Mouse (Mus musculus) heart, embryonic 16.5 days (tissue): ENCODE results near the gene Idh3b. TPM values are rescaled to one million over a fixed set of nuclear protein-coding genes. Genes with fewer than 3 reads are reported as not detected.

Experiments used
- ATAC-seq: fragments of 200-750 bp; cut with Nextera tagmentation; replicated peaks from 2 replicates; pipeline ENCODE4 v1.8.0; 2017; ENCODE audit warnings: moderate number of reproducible peaks; ENCODE audit not compliant: insufficient read depth, low FRiP score; ENCODE audit errors: extremely low read depth
- H3K27ac ChIP-seq: fragments of 300-500 bp; sonication (generic); 2 replicates; pipeline ENCODE4 v1.5.1; 2014; ENCODE audit warnings: mild to moderate bottlenecking, low read length, control low read depth, moderate library complexity
- H3K27me3 ChIP-seq: fragments of 300-500 bp; sonication (generic); 2 replicates; pipeline ENCODE4 v1.6.1; 2014; ENCODE audit warnings: low read length, mixed read lengths; ENCODE audit not compliant: control insufficient read depth, insufficient read depth
- H3K36me3 ChIP-seq: fragments of 300-500 bp; sonication (generic); 2 replicates; pipeline ENCODE4 v1.6.1; 2014; ENCODE audit not compliant: control insufficient read depth, insufficient read depth
- H3K4me1 ChIP-seq: fragments of 300-500 bp; sonication (generic); 2 replicates; pipeline ENCODE4 v1.6.1; 2014; ENCODE audit warnings: low read length, mixed read lengths; ENCODE audit not compliant: control insufficient read depth, insufficient read depth
- H3K4me2 ChIP-seq: fragments of 300-500 bp; sonication (generic); 2 replicates; pipeline ENCODE4 v1.6.1; 2014; ENCODE audit warnings: low read depth, mild to moderate bottlenecking, control low read depth, low read length
- H3K4me3 ChIP-seq: fragments of 300-500 bp; sonication (generic); 2 replicates; pipeline ENCODE4 v1.5.1; 2014; ENCODE audit warnings: mild to moderate bottlenecking, control low read depth, low read length
- H3K9ac ChIP-seq: fragments of 300-500 bp; sonication (generic); 2 replicates; pipeline ENCODE4 v1.6.1; 2014; ENCODE audit warnings: low read length, control low read depth
- H3K9me3 ChIP-seq: fragments of 300-500 bp; sonication (generic); replicated peaks from 2 replicates; pipeline ENCODE4 v1.6.1; 2016; ENCODE audit warnings: low read length; ENCODE audit not compliant: control insufficient read depth
- WGBS: fragments of 180-500 bp; shearing (Covaris S2); extraction: QIAGEN DNeasy Blood & Tissue Kit; methylation state at CpG from one replicate; pipeline ENCODE4 v1.1.7; 2014; 5-methylcytosine and 5-hydroxymethylcytosine counted together
- polyA plus RNA-seq: library from polyadenylated mRNA; unstranded; fragments of >200 nt; fragmentation: Nextera tagmentation; extraction: Ambion mirVana; gene quantifications from 2 replicates; pipeline ENCODE4 v1.2.1, GENCODE M21; 2015

The Idh3b gene
- polyA plus RNA-seq, 1 experiment from 2014 or later: 346 TPM

- H3K4me1 ChIP-seq: peaks cover 13% of the 10 kb centered on the region
- 2% methylated on average over 10 of the region's 10 CpGs for WGBS
- peak overlapping the region; percentile 83 for H3K4me2 ChIP-seq
- H3K27me3 ChIP-seq: no peaks in the 10 kb centered on the region
- H3K27ac ChIP-seq: peak overlapping the region; percentile 94
- peak overlapping the region; percentile 94 for H3K9ac ChIP-seq
- peaks cover 39% of the 10 kb centered on the region for H3K36me3 ChIP-seq
- peak overlapping the region; percentile 97 for H3K4me3 ChIP-seq
- no peak for ATAC-seq
- no peaks in the 10 kb centered on the region for H3K9me3 ChIP-seq
Measured at GRCm38 (mm10) chr2:130274862-130275261, 9.5 kb downstream of the Idh3b start.

GRCm38 (mm10) chr2:130274149-130274861 is 10.0 kb downstream of the Idh3b start, which contains the start of gene Nop56:
Gene Nop56 (plus strand): TSS chr2:130274430.
- Histone ChIP-seq H3K27ac (peak within 1 kb of the TSS; percentile 94), H3K4me1 (peaks cover 13% of the 10 kb centered on the region), H3K4me2 (peak within 1 kb of the TSS; percentile 83), H3K4me3 (peak within 1 kb of the TSS; percentile 97), H3K27me3 (no peaks in the 10 kb centered on the region), H3K36me3 (peaks cover 33% of the 10 kb centered on the region), H3K9me3 (no peaks in the 10 kb centered on the region), H3K9ac (peak within 1 kb of the TSS; percentile 94)
- under 1% methylated on average over 68 of the region's 68 CpGs for WGBS
- ATAC-seq: peak; percentile 97

GRCm38 (mm10) chr2:130273732-130274131 is 10.6 kb downstream of the Idh3b start:
- ATAC-seq: peak; percentile 4; the same call in 1 of the 2 replicates
- peak overlapping the region; percentile 79 for H3K27ac ChIP-seq
- H3K4me1 ChIP-seq: peaks cover 13% of the 10 kb centered on the region
- H3K9me3 ChIP-seq: no peaks in the 10 kb centered on the region
- peak overlapping the region; percentile 78 for H3K4me2 ChIP-seq
- no peaks in the 10 kb centered on the region for H3K27me3 ChIP-seq
- peaks cover 31% of the 10 kb centered on the region for H3K36me3 ChIP-seq
- peak overlapping the region; percentile 86 for H3K9ac ChIP-seq
- H3K4me3 ChIP-seq: peak overlapping the region; percentile 97
- 3% methylated on average over 14 of the region's 14 CpGs for WGBS

- WGBS: 61% methylated on average over 7 of the region's 7 CpGs
- Histone ChIP-seq H3K36me3 (no peaks in the 10 kb centered on the region), H3K27ac (no peak overlapping the region), H3K4me2 (no peak overlapping the region), H3K4me1 (no peaks in the 10 kb centered on the region), H3K9me3 (no peaks in the 10 kb centered on the region), H3K9ac (no peak overlapping the region), H3K4me3 (no peak overlapping the region), H3K27me3 (no peaks in the 10 kb centered on the region)
- ATAC-seq: no peak
Measured at GRCm38 (mm10) chr2:130268074-130268473, 16.3 kb downstream of the Idh3b start.

DNA sequence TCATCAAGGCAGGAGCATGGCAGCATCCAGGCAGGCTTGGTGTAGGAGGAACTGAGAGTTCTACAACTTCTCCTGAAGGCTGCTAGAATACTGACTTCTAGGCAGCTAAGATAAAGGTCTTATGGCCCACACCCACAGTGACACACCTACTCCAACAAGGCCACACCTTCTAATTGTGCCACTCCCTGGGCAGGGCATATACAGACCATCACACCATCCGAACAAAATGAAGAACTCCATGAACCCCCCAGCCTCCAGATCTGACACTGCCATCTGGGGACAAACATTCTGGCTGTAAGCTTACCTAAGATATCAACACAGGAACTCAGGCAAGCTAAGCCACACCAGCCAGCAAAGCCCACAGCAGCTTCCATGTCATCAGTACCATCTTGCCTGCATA is 18.8 kb downstream of the Idh3b start:
- Histone ChIP-seq H3K4me3 (no peak overlapping the region), H3K9ac (no peak overlapping the region), H3K27ac (no peak overlapping the region), H3K27me3 (no peaks in the 10 kb centered on the region), H3K9me3 (no peaks in the 10 kb centered on the region), H3K36me3 (no peaks in the 10 kb centered on the region), H3K4me2 (no peak overlapping the region), H3K4me1 (no peaks in the 10 kb centered on the region)
- WGBS: 86% methylated on average over 1 of the region's 1 CpGs
- ATAC-seq: no peak

- no peak for ATAC-seq
- WGBS: 13% methylated on average over 2 of the region's 2 CpGs
- Histone ChIP-seq H3K4me2 (no peak overlapping the region), H3K27me3 (no peaks in the 10 kb centered on the region), H3K4me3 (no peak overlapping the region), H3K9me3 (no peaks in the 10 kb centered on the region), H3K27ac (no peak overlapping the region), H3K4me1 (no peaks in the 10 kb centered on the region), H3K9ac (no peak overlapping the region), H3K36me3 (no peaks in the 10 kb centered on the region)
Measured at GRCm38 (mm10) chr2:130262398-130262797, 21.9 kb downstream of the Idh3b start.

GRCm38 (mm10) chr2:130261914-130262313 is 22.4 kb downstream of the Idh3b start:
- Histone ChIP-seq H3K9me3 (no peaks in the 10 kb centered on the region), H3K4me2 (no peak overlapping the region), H3K9ac (no peak overlapping the region), H3K27ac (no peak overlapping the region), H3K4me1 (no peaks in the 10 kb centered on the region), H3K36me3 (no peaks in the 10 kb centered on the region), H3K27me3 (no peaks in the 10 kb centered on the region), H3K4me3 (no peak overlapping the region)
- WGBS: 66% methylated on average over 2 of the region's 2 CpGs
- ATAC-seq: no peak

DNA sequence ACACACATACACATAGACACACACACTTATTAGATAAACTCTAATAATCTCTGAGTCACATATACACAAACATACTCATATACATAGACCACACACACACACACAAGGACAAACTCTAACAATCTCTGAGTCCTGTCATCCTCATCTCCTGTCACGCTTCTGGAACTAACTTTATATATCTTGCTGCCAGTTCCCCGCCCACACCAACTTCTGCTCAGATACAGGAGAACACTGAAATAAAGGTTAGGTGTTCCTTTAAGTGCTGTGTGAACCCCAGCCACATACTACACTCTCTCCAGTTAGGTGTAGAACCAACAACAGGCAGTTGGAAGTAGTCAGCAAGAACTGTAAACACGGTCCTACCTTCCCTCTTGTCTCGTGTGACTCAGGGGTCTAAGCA is 23.5 kb downstream of the Idh3b start:
- Histone ChIP-seq H3K27me3 (no peaks in the 10 kb centered on the region), H3K36me3 (no peaks in the 10 kb centered on the region), H3K4me3 (no peak overlapping the region), H3K9me3 (no peaks in the 10 kb centered on the region), H3K27ac (no peak overlapping the region), H3K9ac (no peak overlapping the region), H3K4me2 (no peak overlapping the region), H3K4me1 (no peaks in the 10 kb centered on the region)
- no peak for ATAC-seq
- WGBS: 70% methylated on average over 4 of the region's 4 CpGs

DNA sequence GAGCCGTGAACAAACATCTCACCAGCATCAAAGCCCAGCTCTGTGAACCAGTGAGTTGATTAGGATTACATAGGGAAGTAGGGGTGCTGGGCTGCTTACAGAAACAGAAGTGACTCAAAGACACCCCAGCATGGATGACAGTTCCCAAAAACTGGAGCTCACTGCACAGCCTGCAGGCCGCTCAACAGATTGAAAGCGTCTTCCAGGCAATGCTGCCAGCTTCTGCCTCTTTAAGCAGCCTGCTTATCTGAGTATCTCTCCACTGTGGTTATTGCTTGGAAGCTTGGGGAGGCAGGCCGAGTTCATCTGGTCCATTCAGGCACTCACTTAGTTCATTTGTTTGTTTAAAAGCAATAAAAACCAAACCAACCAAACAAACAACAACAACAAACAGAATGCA is 27.6 kb downstream of the Idh3b start:
- 62% methylated on average over 4 of the region's 4 CpGs for WGBS

More for the DNA sequence above, 27.6 kb downstream of the Idh3b start:
- Histone ChIP-seq H3K4me2 (no peak overlapping the region), H3K4me1 (no peaks in the 10 kb centered on the region), H3K4me3 (no peak overlapping the region), H3K27ac (no peak overlapping the region), H3K36me3 (no peaks in the 10 kb centered on the region), H3K9ac (no peak overlapping the region), H3K9me3 (no peaks in the 10 kb centered on the region), H3K27me3 (no peaks in the 10 kb centered on the region)
- no peak for ATAC-seq
